Mouse (Mus musculus): ENCODE data around the gene Katnal1. TPM values are rescaled to one million over a fixed set of nuclear protein-coding genes. Genes with fewer than 3 reads are reported as not detected.

Gene Katnal1
- polyA plus RNA-seq, 1 experiment from 2014 or later: 31.1 TPM

DNA sequence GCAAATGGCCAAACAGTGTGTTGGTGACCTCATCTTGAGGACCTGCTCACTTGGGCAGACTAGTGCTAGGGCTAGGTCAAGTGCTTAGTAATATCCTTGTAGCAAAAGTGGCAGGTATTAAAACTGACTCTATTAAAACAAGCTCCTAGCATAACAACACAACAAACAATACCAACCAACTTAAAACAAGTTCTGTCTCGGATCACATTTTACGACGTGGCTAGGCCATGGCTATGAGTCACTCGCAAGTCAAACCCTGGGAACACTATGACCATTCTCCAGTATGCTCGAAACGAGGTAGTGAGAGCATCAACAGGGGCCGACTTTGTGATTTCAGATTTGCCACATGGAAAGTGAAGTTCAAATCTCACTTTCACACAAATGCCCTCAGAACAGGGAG is 33.3 kb downstream of the Katnal1 start:
- no peaks in the 10 kb centered on the region for H3K27me3 ChIP-seq (ENCODE audit: control insufficient read depth, insufficient read depth, low read length)
- peaks cover 12% of the 10 kb centered on the region for H3K36me3 ChIP-seq (ENCODE audit: control insufficient read depth, insufficient read depth, low read length)
- no peaks in the 10 kb centered on the region for H3K9me3 ChIP-seq (ENCODE audit: control insufficient read depth, low read length)
- peak; percentile 75 for DNase-seq (ENCODE audit: low spot score, missing footprints)
- H3K9ac ChIP-seq (ENCODE audit: low read length): no peak overlapping the region
- H3K4me3 ChIP-seq (ENCODE audit: low read depth, low read length): no peak overlapping the region
- H3K4me1 ChIP-seq (ENCODE audit: control insufficient read depth, insufficient read depth, low read length): peaks cover 12% of the 10 kb centered on the region
- H3K4me2 ChIP-seq: no peak overlapping the region
- 92% methylated on average over 7 of the region's 7 CpGs for WGBS
- H3K27ac ChIP-seq (ENCODE audit: low read depth, low read length): no peak overlapping the region
- ATAC-seq (ENCODE audit: low FRiP score): no peak

DNA sequence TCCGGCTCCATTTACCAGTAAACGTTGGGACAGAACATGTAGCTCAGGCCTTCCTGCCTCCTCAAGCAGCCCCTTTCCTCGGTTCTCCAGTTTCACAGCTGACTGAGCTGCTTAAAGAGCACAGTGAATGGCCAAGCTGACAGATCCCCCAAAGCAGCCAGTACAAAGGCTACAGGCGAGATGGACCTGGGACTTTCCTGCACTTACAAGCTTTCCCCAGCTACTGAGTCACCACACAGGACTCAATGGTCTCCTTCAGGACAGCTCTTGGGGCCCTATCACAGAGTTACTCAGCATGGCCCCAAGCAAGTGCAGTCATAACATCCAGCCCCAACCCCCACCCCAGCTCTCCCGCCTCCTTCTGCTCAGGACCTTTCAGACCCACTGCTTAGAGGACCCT is 34.1 kb downstream of the Katnal1 start:
- ATAC-seq (ENCODE audit: low FRiP score) (no peak), DNase-seq (ENCODE audit: low spot score, missing footprints) (no peak)
- Histone ChIP-seq H3K4me1 (ENCODE audit: control insufficient read depth, insufficient read depth, low read length) (peaks cover 12% of the 10 kb centered on the region), H3K9ac (ENCODE audit: low read length) (no peak overlapping the region), H3K27ac (ENCODE audit: low read depth, low read length) (no peak overlapping the region), H3K9me3 (ENCODE audit: control insufficient read depth, low read length) (no peaks in the 10 kb centered on the region), H3K4me3 (ENCODE audit: low read depth, low read length) (no peak overlapping the region), H3K36me3 (ENCODE audit: control insufficient read depth, insufficient read depth, low read length) (peaks cover 17% of the 10 kb centered on the region), H3K27me3 (ENCODE audit: control insufficient read depth, insufficient read depth, low read length) (no peaks in the 10 kb centered on the region), H3K4me2 (no peak overlapping the region)
- 28% methylated on average over 5 of the region's 5 CpGs for WGBS

DNA sequence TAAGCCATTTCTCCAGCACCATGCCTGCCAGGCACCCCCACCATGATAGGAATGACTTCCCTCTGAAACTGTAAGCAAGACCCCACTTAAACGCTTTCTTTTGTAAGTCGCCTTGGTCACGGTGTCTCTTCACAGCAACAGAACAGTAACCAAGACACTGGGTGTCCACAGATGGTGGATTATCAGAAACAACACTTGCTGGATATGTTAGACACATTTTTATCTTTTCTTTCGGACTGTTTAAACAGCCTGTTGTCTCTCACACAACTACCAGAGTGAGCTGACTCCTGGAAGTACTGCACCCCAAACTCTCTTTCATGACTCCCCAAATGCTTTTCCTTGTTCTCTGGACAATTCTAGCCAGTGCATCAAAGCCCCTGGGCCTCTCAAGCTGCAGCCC is 38.9 kb downstream of the Katnal1 start:
- H3K27me3 ChIP-seq (ENCODE audit: control insufficient read depth, insufficient read depth, low read length): no peaks in the 10 kb centered on the region
- no peak overlapping the region for H3K9ac ChIP-seq (ENCODE audit: low read length)
- DNase-seq (ENCODE audit: low spot score, missing footprints) (no peak), ATAC-seq (ENCODE audit: low FRiP score) (no peak)
- H3K36me3 ChIP-seq (ENCODE audit: control insufficient read depth, insufficient read depth, low read length): peaks cover 20% of the 10 kb centered on the region
- no peak overlapping the region for H3K4me3 ChIP-seq (ENCODE audit: low read depth, low read length)
- H3K4me2 ChIP-seq: no peak overlapping the region
- WGBS: 98% methylated on average over 4 of the region's 4 CpGs
- H3K4me1 ChIP-seq (ENCODE audit: control insufficient read depth, insufficient read depth, low read length): peaks cover 6% of the 10 kb centered on the region
- no peak overlapping the region for H3K27ac ChIP-seq (ENCODE audit: low read depth, low read length)
- H3K9me3 ChIP-seq (ENCODE audit: control insufficient read depth, low read length): no peaks in the 10 kb centered on the region

DNA sequence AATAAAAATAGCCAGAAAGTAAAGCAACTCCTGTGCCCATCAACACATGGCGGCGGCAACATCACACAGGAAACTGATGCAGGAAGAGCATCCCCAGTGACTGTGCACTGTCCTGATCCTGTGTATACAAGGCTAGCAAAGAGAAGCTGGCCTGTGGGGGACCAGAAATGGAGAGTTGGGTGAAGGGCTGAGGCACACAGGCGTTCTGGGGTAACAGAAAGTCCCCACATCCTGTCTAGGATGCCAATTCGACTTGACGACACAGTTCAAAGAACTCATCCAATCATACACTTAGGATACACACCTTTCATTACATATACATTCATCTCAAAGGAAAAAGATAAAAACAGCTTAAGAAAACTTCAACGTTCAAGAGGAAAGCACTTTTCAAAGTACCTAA is 41.1 kb downstream of the Katnal1 start:
- H3K4me3 ChIP-seq (ENCODE audit: low read depth, low read length): no peak overlapping the region
- H3K36me3 ChIP-seq (ENCODE audit: control insufficient read depth, insufficient read depth, low read length): peaks cover 18% of the 10 kb centered on the region
- WGBS: 91% methylated on average over 6 of the region's 6 CpGs
- ATAC-seq (ENCODE audit: low FRiP score) (no peak), DNase-seq (ENCODE audit: low spot score, missing footprints) (peak; percentile 12)
- H3K9me3 ChIP-seq (ENCODE audit: control insufficient read depth, low read length): no peaks in the 10 kb centered on the region
- H3K27ac ChIP-seq (ENCODE audit: low read depth, low read length): no peak overlapping the region
- no peak overlapping the region for H3K4me2 ChIP-seq
- H3K27me3 ChIP-seq (ENCODE audit: control insufficient read depth, insufficient read depth, low read length): no peaks in the 10 kb centered on the region
- H3K4me1 ChIP-seq (ENCODE audit: control insufficient read depth, insufficient read depth, low read length): no peaks in the 10 kb centered on the region
- H3K9ac ChIP-seq (ENCODE audit: low read length): no peak overlapping the region

DNA sequence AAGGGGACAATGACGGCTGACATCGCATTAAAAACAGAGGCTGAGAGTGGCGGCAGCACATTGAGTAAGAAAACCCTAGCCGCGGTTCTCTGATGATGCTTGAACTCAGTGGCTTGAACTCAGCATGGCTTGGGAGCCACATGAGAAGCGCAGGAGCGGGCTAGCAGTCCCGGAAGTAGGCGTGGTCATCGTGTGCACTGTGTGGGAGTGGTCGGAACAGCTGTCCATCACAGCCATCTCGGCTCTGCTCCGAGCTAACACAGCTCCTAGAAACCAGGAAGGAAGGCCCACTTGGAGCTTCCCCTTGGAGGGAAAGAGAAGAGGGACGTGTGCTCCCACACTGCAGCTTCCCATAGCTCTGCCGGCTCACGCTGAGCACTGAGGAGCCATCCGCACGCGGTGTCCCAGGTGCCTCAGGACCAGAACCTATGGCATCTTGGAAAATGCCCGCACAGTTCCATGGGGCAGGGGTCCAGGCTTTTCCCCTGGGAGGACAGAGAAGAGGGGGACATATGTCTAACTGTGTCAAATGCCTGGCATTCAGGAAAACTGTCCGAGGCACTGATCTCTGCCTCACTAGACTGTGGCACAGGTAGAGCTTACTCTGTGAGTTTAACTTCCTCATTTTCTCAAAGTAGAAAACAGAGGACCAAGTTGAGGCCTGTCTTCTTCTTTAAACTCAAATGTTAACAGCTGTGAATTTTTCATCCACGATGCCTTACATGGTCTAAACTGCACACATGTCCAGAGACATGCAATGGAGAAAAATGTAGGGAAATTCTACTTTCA is 43.1 kb downstream of the Katnal1 start:
- peak; percentile 92 for DNase-seq (ENCODE audit: low spot score, missing footprints)
- ATAC-seq (ENCODE audit: low FRiP score): peak; percentile 98
- Histone ChIP-seq H3K4me2 (peak overlapping the region; percentile 3), H3K4me1 (ENCODE audit: control insufficient read depth, insufficient read depth, low read length) (no peaks in the 10 kb centered on the region), H3K27ac (ENCODE audit: low read depth, low read length) (no peak overlapping the region), H3K9ac (ENCODE audit: low read length) (no peak overlapping the region; the same call in 1 of the 2 replicates), H3K9me3 (ENCODE audit: control insufficient read depth, low read length) (no peaks in the 10 kb centered on the region), H3K36me3 (ENCODE audit: control insufficient read depth, insufficient read depth, low read length) (peaks cover 11% of the 10 kb centered on the region), H3K4me3 (ENCODE audit: low read depth, low read length) (no peak overlapping the region), H3K27me3 (ENCODE audit: control insufficient read depth, insufficient read depth, low read length) (no peaks in the 10 kb centered on the region)
- WGBS: 33% methylated on average over 22 of the region's 22 CpGs

DNA sequence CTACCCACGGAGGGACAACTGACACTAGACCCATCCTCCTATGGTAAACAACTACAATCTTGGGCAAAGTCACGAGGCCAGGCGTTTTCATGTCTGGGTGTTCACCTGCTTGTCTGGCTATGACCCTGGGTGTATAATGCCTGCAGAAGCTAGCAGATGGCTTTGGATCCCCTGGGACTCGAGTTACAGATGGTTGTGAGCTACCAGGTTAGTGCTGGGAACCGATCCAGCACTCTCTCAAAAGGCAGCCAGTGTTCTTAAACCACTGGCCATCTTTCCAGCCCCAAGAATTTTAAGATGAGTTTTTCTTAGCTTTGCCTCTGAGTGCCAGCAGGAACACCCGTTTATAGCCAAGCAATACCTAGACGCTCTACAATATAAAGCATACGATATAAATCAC is 45.4 kb downstream of the Katnal1 start:
- H3K4me3 ChIP-seq (ENCODE audit: low read depth, low read length): no peak overlapping the region
- no peak overlapping the region for H3K4me2 ChIP-seq
- no peak for ATAC-seq (ENCODE audit: low FRiP score)
- H3K36me3 ChIP-seq (ENCODE audit: control insufficient read depth, insufficient read depth, low read length): peaks cover 8% of the 10 kb centered on the region
- no peak overlapping the region for H3K9ac ChIP-seq (ENCODE audit: low read length)
- no peaks in the 10 kb centered on the region for H3K4me1 ChIP-seq (ENCODE audit: control insufficient read depth, insufficient read depth, low read length)
- H3K9me3 ChIP-seq (ENCODE audit: control insufficient read depth, low read length): peaks cover 3% of the 10 kb centered on the region; the same call in 1 of the 2 replicates
- no peaks in the 10 kb centered on the region for H3K27me3 ChIP-seq (ENCODE audit: control insufficient read depth, insufficient read depth, low read length)
- peak; percentile 23 for DNase-seq (ENCODE audit: low spot score, missing footprints)
- WGBS: 90% methylated on average over 8 of the region's 8 CpGs
- H3K27ac ChIP-seq (ENCODE audit: low read depth, low read length): no peak overlapping the region

DNA sequence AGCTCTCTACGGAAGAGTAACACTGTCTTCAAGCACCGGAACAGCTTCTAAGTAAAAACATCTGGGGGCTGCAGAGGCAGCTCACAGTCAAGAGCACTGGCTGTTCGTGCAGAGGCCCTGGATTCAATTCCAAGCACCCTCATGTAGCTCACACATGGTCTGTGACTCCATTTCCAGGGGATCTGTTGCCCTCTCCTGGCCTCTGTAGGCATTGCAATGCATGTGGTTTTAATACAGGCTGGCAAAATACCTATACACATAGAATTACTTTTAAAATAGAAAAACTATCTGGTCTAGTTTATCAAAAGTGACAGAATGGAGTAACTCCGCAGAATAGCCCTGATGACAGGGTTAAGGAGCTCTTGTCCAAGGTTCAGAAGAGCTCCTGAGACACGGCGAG is 49.9 kb downstream of the Katnal1 start:
- peaks cover 8% of the 10 kb centered on the region for H3K36me3 ChIP-seq (ENCODE audit: control insufficient read depth, insufficient read depth, low read length)
- no peak overlapping the region for H3K4me3 ChIP-seq (ENCODE audit: low read depth, low read length)
- no peak overlapping the region for H3K4me2 ChIP-seq
- no peaks in the 10 kb centered on the region for H3K4me1 ChIP-seq (ENCODE audit: control insufficient read depth, insufficient read depth, low read length)
- no peak for ATAC-seq (ENCODE audit: low FRiP score)
- H3K27me3 ChIP-seq (ENCODE audit: control insufficient read depth, insufficient read depth, low read length): no peaks in the 10 kb centered on the region
- H3K27ac ChIP-seq (ENCODE audit: low read depth, low read length): no peak overlapping the region
- peaks cover 3% of the 10 kb centered on the region; the same call in 1 of the 2 replicates for H3K9me3 ChIP-seq (ENCODE audit: control insufficient read depth, low read length)
- peak; percentile 81 for DNase-seq (ENCODE audit: low spot score, missing footprints)
- WGBS: 87% methylated on average over 6 of the region's 6 CpGs
- no peak overlapping the region for H3K9ac ChIP-seq (ENCODE audit: low read length)

DNA sequence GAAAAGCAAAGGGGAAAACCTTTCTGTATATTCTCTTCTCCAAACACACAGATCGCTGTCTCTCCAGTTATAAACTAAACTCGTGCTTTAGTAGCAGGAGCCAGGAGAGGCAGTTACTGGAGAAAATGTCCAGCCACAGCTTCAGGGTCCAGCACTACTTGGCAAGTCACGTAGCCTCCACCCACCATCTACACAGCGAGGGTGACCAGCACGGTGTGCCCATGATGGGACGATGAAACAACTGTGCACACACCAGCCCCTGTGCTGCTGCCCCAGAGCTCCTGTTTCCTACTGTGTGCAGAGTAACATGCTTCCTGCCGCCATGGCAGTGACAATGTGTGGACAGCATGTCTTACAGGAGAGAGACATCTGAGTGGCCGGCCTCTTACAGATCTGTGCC is 56.0 kb downstream of the Katnal1 start:
- DNase-seq (ENCODE audit: low spot score, missing footprints): no peak
- Histone ChIP-seq H3K9ac (ENCODE audit: low read length) (no peak overlapping the region), H3K9me3 (ENCODE audit: control insufficient read depth, low read length) (no peaks in the 10 kb centered on the region), H3K4me2 (no peak overlapping the region), H3K4me3 (ENCODE audit: low read depth, low read length) (no peak overlapping the region), H3K36me3 (ENCODE audit: control insufficient read depth, insufficient read depth, low read length) (no peaks in the 10 kb centered on the region), H3K4me1 (ENCODE audit: control insufficient read depth, insufficient read depth, low read length) (no peaks in the 10 kb centered on the region), H3K27ac (ENCODE audit: low read depth, low read length) (no peak overlapping the region), H3K27me3 (ENCODE audit: control insufficient read depth, insufficient read depth, low read length) (no peaks in the 10 kb centered on the region)
- ATAC-seq (ENCODE audit: low FRiP score): no peak
- 89% methylated on average over 8 of the region's 8 CpGs for WGBS

DNA sequence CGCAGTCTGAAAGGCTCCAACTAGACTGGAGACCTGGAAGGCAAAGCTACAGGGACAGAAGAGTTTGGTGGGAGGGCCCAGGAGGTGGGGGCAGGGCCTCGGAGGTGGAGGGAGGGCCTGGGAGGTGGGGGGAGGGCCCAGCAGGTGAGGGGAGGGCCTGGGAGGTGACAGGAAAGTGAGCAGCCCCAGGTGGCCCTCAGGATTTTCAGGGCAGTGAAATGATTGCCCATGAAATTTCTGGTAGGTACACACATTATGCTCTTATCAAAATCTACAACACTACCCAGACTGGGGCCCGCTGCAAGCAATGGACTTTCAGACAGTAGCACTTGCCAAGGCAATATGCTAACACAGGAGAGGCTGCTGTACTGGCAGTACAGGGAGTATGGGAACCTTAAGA is 59.5 kb downstream of the Katnal1 start:
- 40% methylated on average over 3 of the region's 3 CpGs for WGBS
- DNase-seq (ENCODE audit: low spot score, missing footprints) (no peak), ATAC-seq (ENCODE audit: low FRiP score) (no peak)
- no peaks in the 10 kb centered on the region for H3K36me3 ChIP-seq (ENCODE audit: control insufficient read depth, insufficient read depth, low read length)
- H3K27ac ChIP-seq (ENCODE audit: low read depth, low read length): no peak overlapping the region
- H3K4me2 ChIP-seq: no peak overlapping the region
- no peaks in the 10 kb centered on the region for H3K4me1 ChIP-seq (ENCODE audit: control insufficient read depth, insufficient read depth, low read length)
- no peaks in the 10 kb centered on the region for H3K27me3 ChIP-seq (ENCODE audit: control insufficient read depth, insufficient read depth, low read length)
- no peaks in the 10 kb centered on the region for H3K9me3 ChIP-seq (ENCODE audit: control insufficient read depth, low read length)
- H3K4me3 ChIP-seq (ENCODE audit: low read depth, low read length): no peak overlapping the region
- no peak overlapping the region for H3K9ac ChIP-seq (ENCODE audit: low read length)
